Mouse (Mus musculus): Measurements from ENCODE around the gene Hoxa11.

- no peak for TF ChIP-seq POLR2A (IDR thresholded peaks at IDR 0.05; ENCODE audit: borderline replicate concordance, low read depth, low read length)
- no peak for TF ChIP-seq CTCF (IDR thresholded peaks at IDR 0.05; ENCODE audit: low read depth, low read length)
Observed at GRCm38 (mm10) chr6:52225612-52226568, 19.7 kb downstream of the Hoxa11 start.
